Mouse (Mus musculus) heart, postnatal 0 days (tissue): Measurements from ENCODE around the gene Prmt8. TPM values are rescaled to one million over a fixed set of nuclear protein-coding genes. Genes with fewer than 3 reads are reported as not detected.

Experiments used
- ATAC-seq: fragments of 200-750 bp; cut with Nextera tagmentation; 2 replicates; pipeline ENCODE4 v1.8.0; 2017; ENCODE audit warnings: low read depth, moderate number of reproducible peaks, moderate library complexity; ENCODE audit not compliant: insufficient read depth
- DNase-seq: peaks from one replicate; pipeline ENCODE4 v3.0.0-alpha.2; 2016; ENCODE audit warnings: low spot score
- H3K27ac ChIP-seq: fragments of 300-500 bp; sonication (generic); 2 replicates; pipeline ENCODE4 v1.5.1; 2014; ENCODE audit warnings: low read depth, mild to moderate bottlenecking
- H3K27me3 ChIP-seq: fragments of 300-500 bp; sonication (generic); 2 replicates; pipeline ENCODE4 v1.6.1; 2014; ENCODE audit warnings: low read length, mixed read lengths; ENCODE audit not compliant: control insufficient read depth, insufficient read depth
- H3K36me3 ChIP-seq: fragments of 300-500 bp; sonication (generic); replicated peaks from 2 replicates; pipeline ENCODE4 v1.6.1; 2014; ENCODE audit warnings: low read length, mixed read lengths; ENCODE audit not compliant: control insufficient read depth, insufficient read depth
- H3K4me1 ChIP-seq: fragments of 300-500 bp; sonication (generic); 2 replicates; pipeline ENCODE4 v1.6.1; 2014; ENCODE audit warnings: antibody characterized with exemption; ENCODE audit not compliant: control insufficient read depth, insufficient read depth
- H3K4me2 ChIP-seq: fragments of 300-500 bp; sonication (generic); 2 replicates; pipeline ENCODE4 v1.6.1; 2014; ENCODE audit warnings: low read depth, mild to moderate bottlenecking, low read length, moderate library complexity
- H3K4me3 ChIP-seq: fragments of 300-500 bp; sonication (generic); 2 replicates; pipeline ENCODE4 v1.5.1; 2014; ENCODE audit warnings: low read depth, low read length
- H3K9ac ChIP-seq: fragments of 300-500 bp; sonication (generic); replicated peaks from 2 replicates; pipeline ENCODE4 v1.6.1; 2014; ENCODE audit warnings: low read depth, low read length, mixed read lengths
- H3K9me3 ChIP-seq: fragments of 300-500 bp; sonication (generic); replicated peaks from 2 replicates; pipeline ENCODE4 v1.6.1; 2016; ENCODE audit warnings: low read length; ENCODE audit not compliant: control insufficient read depth
- CTCF ChIP-seq: IDR thresholded peaks from 2 replicates; pipeline ENCODE4 v1.5.1; 2016; ENCODE audit warnings: antibody characterized with exemption, control low read depth, low read depth
- EP300 ChIP-seq: IDR thresholded peaks from 2 replicates; pipeline ENCODE4 v1.6.1; 2016; ENCODE audit warnings: antibody characterized with exemption, low read depth
- WGBS: fragments of 180-500 bp; shearing (Covaris S2); extraction: QIAGEN DNeasy Blood & Tissue Kit; methylation state at CpG from one replicate; pipeline ENCODE4 v1.1.7; 2014; 5-methylcytosine and 5-hydroxymethylcytosine counted together
- microRNA-seq: library from miRNA; unstranded; fragments of <30 nt; microRNA quantifications from one replicate; pipeline ENCODE4, GENCODE M21; 2016
- polyA plus RNA-seq: library from polyadenylated mRNA; unstranded; fragments of >200 nt; fragmentation: Nextera tagmentation; extraction: Ambion mirVana; gene quantifications from 2 replicates; pipeline ENCODE4 v1.2.1, GENCODE M21; 2015
- total RNA-seq: library from RNA; depleted of rRNA; stranded (reverse); fragments of >200 nt; gene quantifications from 2 replicates; pipeline ENCODE4 v1.2.3, GENCODE M21; 2014; ENCODE audit warnings: low replicate concordance; rRNA removed

The Prmt8 gene
- total and polyA plus RNA-seq, 2 experiments from 2014 or later = not detected

DNA sequence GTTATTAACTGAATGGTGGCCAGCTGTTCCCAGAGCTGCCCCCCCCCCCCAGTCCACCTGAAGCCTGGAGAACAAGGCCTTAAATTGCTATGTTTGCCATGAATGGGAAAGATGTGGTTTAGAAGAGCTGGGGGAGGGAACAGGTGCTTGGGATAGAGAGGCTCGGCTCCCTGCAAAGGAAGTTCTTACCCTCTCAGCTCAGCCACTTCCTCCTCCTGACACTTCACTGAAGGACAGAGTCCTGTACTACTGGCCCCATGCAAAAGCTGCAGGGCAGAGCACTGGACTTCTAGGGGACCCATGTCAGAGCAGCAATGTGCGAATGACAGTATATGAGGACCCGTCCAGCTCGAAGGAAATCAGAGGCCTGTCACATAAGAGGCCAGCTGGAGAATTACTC lies 109.3 kb downstream of the Prmt8 start:
- Histone ChIP-seq H3K4me1 (no peaks in the 10 kb centered on the region), H3K27ac (no peak overlapping the region), H3K9ac (no peak overlapping the region), H3K27me3 (no peaks in the 10 kb centered on the region), H3K36me3 (no peaks in the 10 kb centered on the region), H3K9me3 (no peaks in the 10 kb centered on the region), H3K4me3 (no peak overlapping the region), H3K4me2 (no peak overlapping the region)
- TF ChIP-seq EP300 = no peak
- TF ChIP-seq CTCF = no peak
- DNase-seq = no peak
- 60% methylated on average over 4 of the region's 4 CpGs for WGBS
- no peak for ATAC-seq

DNA sequence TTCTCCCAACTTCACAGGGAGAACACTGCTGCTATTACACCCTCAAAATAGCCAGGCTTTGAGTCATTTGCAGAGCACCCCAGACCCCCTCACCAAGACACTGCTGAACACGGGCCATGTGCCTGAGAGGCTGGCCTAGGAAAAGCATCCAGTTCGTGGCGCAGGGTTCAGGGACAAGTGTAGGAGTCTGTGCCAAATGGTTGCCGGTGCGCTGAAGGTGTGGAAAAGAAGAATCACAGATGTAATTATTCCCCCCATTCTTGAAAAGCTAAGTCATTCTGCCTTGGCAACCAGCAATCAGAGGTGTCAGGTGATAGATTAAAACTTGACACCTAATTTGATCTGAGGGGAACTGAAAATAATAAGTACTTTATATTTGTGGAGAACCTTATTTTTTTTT lies 109.8 kb downstream of the Prmt8 start:
- 0 out of 2 replicates have a peak, but pooled peaks cover 2% of the 10 kb centered on the region for H3K9me3 ChIP-seq
- no peak overlapping the region for H3K4me3 ChIP-seq
- DNase-seq (no peak), ATAC-seq (no peak)
- no peak overlapping the region for H3K27ac ChIP-seq
- H3K36me3 ChIP-seq = no peaks in the 10 kb centered on the region
- H3K9ac ChIP-seq = no peak overlapping the region
- no peaks in the 10 kb centered on the region for H3K4me1 ChIP-seq
- H3K27me3 ChIP-seq = no peaks in the 10 kb centered on the region
- WGBS = 46% methylated on average over 5 of the region's 5 CpGs
- TF ChIP-seq CTCF (no peak), EP300 (no peak)
- no peak overlapping the region for H3K4me2 ChIP-seq

DNA sequence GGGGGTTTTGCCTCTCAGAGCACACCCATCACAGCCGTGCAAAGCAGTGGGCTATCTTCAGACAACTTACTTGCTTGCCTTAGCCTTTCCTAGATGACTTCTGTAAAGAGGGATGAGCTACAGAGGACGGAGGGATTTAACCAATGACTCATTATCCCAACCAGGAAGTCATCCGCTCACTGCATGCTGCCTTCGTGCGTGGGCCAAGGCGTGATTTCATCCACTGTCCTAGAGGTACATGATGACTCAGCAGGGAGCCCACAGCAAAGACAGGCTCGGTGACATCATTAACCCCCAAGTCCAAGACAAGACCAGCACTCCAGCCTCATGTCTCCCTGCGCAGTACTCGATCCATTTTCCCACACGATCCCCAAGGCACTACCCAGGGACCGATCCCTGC lies 112.1 kb downstream of the Prmt8 start:
- DNase-seq (no peak), ATAC-seq (no peak)
- H3K4me3 ChIP-seq = no peak overlapping the region
- no peaks in the 10 kb centered on the region for H3K36me3 ChIP-seq
- no peak overlapping the region for H3K27ac ChIP-seq
- no peaks in the 10 kb centered on the region for H3K27me3 ChIP-seq
- no peak overlapping the region for H3K9ac ChIP-seq
- no peak overlapping the region for H3K4me2 ChIP-seq
- 88% methylated on average over 11 of the region's 11 CpGs for WGBS
- no peaks in the 10 kb centered on the region for H3K4me1 ChIP-seq
- no peak for TF ChIP-seq EP300
- H3K9me3 ChIP-seq = peaks cover 12% of the 10 kb centered on the region; the same call in 1 of the 2 replicates

DNA sequence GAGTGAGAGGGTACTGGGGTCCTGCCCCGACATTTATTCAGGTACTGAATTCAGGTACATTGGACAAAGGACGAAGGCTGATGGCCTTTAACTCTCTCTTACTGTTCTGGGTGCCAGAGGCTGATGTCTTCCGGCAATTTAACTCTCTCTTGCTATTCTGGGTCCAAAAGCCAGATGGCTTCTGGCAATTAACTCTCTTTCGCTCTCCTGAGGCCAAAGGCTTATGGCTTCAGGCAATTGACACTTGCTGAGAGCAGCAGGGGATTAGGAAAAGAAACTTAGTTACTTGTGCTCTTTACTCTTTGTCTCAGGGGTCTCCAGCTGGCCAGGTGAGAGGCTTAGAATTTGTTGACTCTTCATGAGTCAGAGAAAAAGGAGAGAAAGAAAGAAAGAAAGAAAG lies 113.3 kb downstream of the Prmt8 start:
- no peak for DNase-seq
- Histone ChIP-seq H3K4me3 (no peak overlapping the region), H3K36me3 (no peaks in the 10 kb centered on the region), H3K4me1 (no peaks in the 10 kb centered on the region), H3K9ac (no peak overlapping the region), H3K4me2 (no peak overlapping the region), H3K9me3 (peaks cover 12% of the 10 kb centered on the region; the same call in 1 of the 2 replicates), H3K27me3 (no peaks in the 10 kb centered on the region), H3K27ac (no peak overlapping the region)
- TF ChIP-seq CTCF = no peak
- no peak for TF ChIP-seq EP300
- ATAC-seq = no peak
- WGBS = 50% methylated on average over 4 of the region's 4 CpGs

DNA sequence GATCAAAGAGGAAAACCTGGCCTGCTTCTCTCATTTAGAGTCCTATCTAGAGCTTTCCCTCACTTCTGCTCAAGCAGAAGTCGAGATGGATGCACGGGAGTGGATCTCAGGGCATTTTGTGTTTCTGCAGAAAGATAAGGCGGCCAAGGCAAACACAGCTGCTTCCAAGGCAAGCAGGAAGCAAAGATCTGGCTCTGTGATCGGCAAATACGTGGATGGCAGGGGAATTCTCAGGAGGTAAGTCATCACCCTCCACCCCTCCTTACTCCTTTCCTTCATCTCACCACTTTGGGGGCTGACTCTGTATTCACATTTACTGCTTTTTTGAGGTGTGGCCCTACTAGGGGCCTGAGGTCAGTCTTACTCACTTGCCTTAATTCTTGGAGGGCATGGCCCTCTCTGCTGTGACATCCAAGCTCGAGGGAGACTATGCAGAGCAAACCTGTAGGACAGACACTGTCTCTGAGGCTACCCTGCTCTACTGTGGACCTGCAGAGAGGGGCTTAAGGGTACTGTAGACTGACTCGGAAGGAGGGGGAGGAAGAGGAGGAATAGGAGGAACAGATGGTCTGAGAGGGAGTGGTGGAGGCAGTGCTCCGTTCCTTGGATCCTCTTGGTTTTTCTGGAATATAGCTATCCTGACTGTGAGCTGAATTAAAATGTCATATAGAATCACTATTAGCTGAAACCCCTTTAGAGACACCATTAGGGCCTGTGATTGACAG lies 128.0 kb downstream of the Prmt8 start:
- no peak for DNase-seq
- TF ChIP-seq CTCF (no peak), EP300 (no peak)
- no peak overlapping the region for H3K9ac ChIP-seq
- H3K36me3 ChIP-seq = no peaks in the 10 kb centered on the region
- no peak overlapping the region for H3K27ac ChIP-seq
- no peaks in the 10 kb centered on the region for H3K4me1 ChIP-seq
- H3K4me2 ChIP-seq = no peak overlapping the region
- no peak for ATAC-seq
- H3K27me3 ChIP-seq = no peaks in the 10 kb centered on the region
- WGBS = 50% methylated on average over 8 of the region's 8 CpGs
- no peaks in the 10 kb centered on the region for H3K9me3 ChIP-seq
- no peak overlapping the region for H3K4me3 ChIP-seq

Small RNA genes lying within 50 kb of the gene (microRNA-seq; reads per million reads assigned to microRNA genes)
- not detected for gene Mir7233

Other genes with a start within 250 kb of the Prmt8 start
- gene Cracr2a, start 208.1 kb downstream of the Prmt8 start, total RNA-seq = 0.85 and 1.7 TPM in 2 replicates
- gene Cracr2a, start 208.1 kb downstream of the Prmt8 start, polyA plus RNA-seq = 0.86 and 1.0 TPM in 2 replicates
- gene Tspan11, start 118.1 kb upstream of the Prmt8 start, total RNA-seq = 1.5 and 2.5 TPM in 2 replicates
- gene Tspan11, start 118.1 kb upstream of the Prmt8 start, polyA plus RNA-seq = 1.7 and 2.3 TPM in 2 replicates